Mouse (Mus musculus): ENCODE measurements at regions not wholly inside any gene's neighbourhood (a gene's known extent, or its start where the extent isn't known, plus 50 kb on each side); places are given as distances from the start of the nearest gene placed in this dataset.
A peak's percentile ranks its signal among the peaks of the same experiment; 100 is the strongest.

- Histone ChIP-seq H3K27me3 (ENCODE audit: control insufficient read depth, insufficient read depth, insufficient read length) (no peaks in the 10 kb centered on the region), H3K36me3 (ENCODE audit: control insufficient read depth, insufficient read depth) (no peaks in the 10 kb centered on the region), H3ac (ENCODE audit: control insufficient read depth, insufficient read length) (no peak overlapping the region), H3K79me2 (ENCODE audit: control insufficient read depth, insufficient read depth) (no peaks in the 10 kb centered on the region), H3K4me3 (no peak overlapping the region), H3K4me2 (ENCODE audit: low read depth) (peak overlapping the region; percentile 22)
- no peak for TF ChIP-seq MYOG (IDR thresholded peaks at IDR 0.05; ENCODE audit: control insufficient read depth in 1 of 3, insufficient read depth in 1 of 3, insufficient read length in 2 of 3, low read depth in 2 of 3)
- TF ChIP-seq TCF3 (IDR thresholded peaks at IDR 0.05; ENCODE audit: insufficient read length, low read depth) = no peak
- no peak for TF ChIP-seq USF1 (IDR thresholded peaks at IDR 0.05; ENCODE audit: low read depth)
- TF ChIP-seq E2F4 (IDR thresholded peaks at IDR 0.05; ENCODE audit: insufficient read depth) = no peak
- no peak for TF ChIP-seq POLR2A (IDR thresholded peaks at IDR 0.05; ENCODE audit: insufficient read length, low read depth)
- TF ChIP-seq REST (IDR thresholded peaks at IDR 0.05; ENCODE audit: insufficient read depth, insufficient read length) = no peak
- TF ChIP-seq CEBPB (IDR thresholded peaks at IDR 0.05; ENCODE audit: insufficient read depth, poor library complexity, severe bottlenecking) = no peak
- TF ChIP-seq MAX (IDR thresholded peaks at IDR 0.05; ENCODE audit: low read depth) = no peak
- no peak for TF ChIP-seq MYOD1 (IDR thresholded peaks at IDR 0.05; ENCODE audit: control insufficient read depth in 1 of 3, insufficient read length in 2 of 3, low read depth in 2 of 3)
- no peak for TF ChIP-seq POLR2AphosphoS2 (IDR thresholded peaks at IDR 0.05; ENCODE audit: insufficient read length, low read depth)
- TF ChIP-seq TCF12 (IDR thresholded peaks at IDR 0.05; ENCODE audit: insufficient read depth, poor library complexity, severe bottlenecking) = no peak
These were observed 401.9 kb upstream of the Btbd3 start for GRCm38 (mm10) chr2:137854494-137854893.

- TF ChIP-seq MAX (IDR thresholded peaks at IDR 0.05; ENCODE audit: low read depth) (no peak), MYOD1 (IDR thresholded peaks at IDR 0.05; ENCODE audit: control insufficient read depth in 1 of 3, insufficient read length in 2 of 3, low read depth in 2 of 3) (peak; percentile 4 to 58 (median 36))
- Histone ChIP-seq H3K27me3 (ENCODE audit: control insufficient read depth, insufficient read depth, insufficient read length) (no peaks in the 10 kb centered on the region), H3K36me3 (ENCODE audit: control insufficient read depth, insufficient read depth) (no peaks in the 10 kb centered on the region), H3ac (ENCODE audit: control insufficient read depth, insufficient read length) (no peak overlapping the region), H3K4me3 (no peak overlapping the region), H3K4me2 (ENCODE audit: low read depth) (peak overlapping the region; percentile 22), H3K79me2 (ENCODE audit: control insufficient read depth, insufficient read depth) (no peaks in the 10 kb centered on the region)
These were observed 402.7 kb upstream of the Btbd3 start for GRCm38 (mm10) chr2:137853399-137854259.

- H3K79me2 ChIP-seq (ENCODE audit: control insufficient read depth, insufficient read depth) = no peaks in the 10 kb centered on the region
- no peak overlapping the region for H3K4me2 ChIP-seq (ENCODE audit: low read depth)
- H3K36me3 ChIP-seq (ENCODE audit: control insufficient read depth, insufficient read depth) = no peaks in the 10 kb centered on the region
- no peaks in the 10 kb centered on the region for H3K27me3 ChIP-seq (ENCODE audit: control insufficient read depth, insufficient read depth, insufficient read length)
- TF ChIP-seq CEBPB (IDR thresholded peaks at IDR 0.05; ENCODE audit: insufficient read depth, poor library complexity, severe bottlenecking) (no peak), MYOD1 (IDR thresholded peaks at IDR 0.05; ENCODE audit: control insufficient read depth in 1 of 3, insufficient read length in 2 of 3, low read depth in 2 of 3) (no peak), TCF12 (IDR thresholded peaks at IDR 0.05; ENCODE audit: insufficient read depth, poor library complexity, severe bottlenecking) (no peak), MYOG (IDR thresholded peaks at IDR 0.05; ENCODE audit: control insufficient read depth in 1 of 3, insufficient read depth in 1 of 3, insufficient read length in 2 of 3, low read depth in 2 of 3) (no peak), TCF3 (IDR thresholded peaks at IDR 0.05; ENCODE audit: insufficient read length, low read depth) (no peak), REST (IDR thresholded peaks at IDR 0.05; ENCODE audit: insufficient read depth, insufficient read length) (no peak)
- H3ac ChIP-seq (ENCODE audit: control insufficient read depth, insufficient read length) = no peak overlapping the region
- H3K4me3 ChIP-seq = no peak overlapping the region
These were observed 408.5 kb upstream of the Btbd3 start for GRCm38 (mm10) chr2:137847901-137848300.

GRCm38 (mm10) chr2:137827814-137828374 lies 428.5 kb upstream of the Btbd3 start:
- H3K4me2 ChIP-seq (ENCODE audit: low read depth) = no peak overlapping the region
- TF ChIP-seq TCF3 (IDR thresholded peaks at IDR 0.05; ENCODE audit: insufficient read length, low read depth) (no peak), USF1 (IDR thresholded peaks at IDR 0.05; ENCODE audit: low read depth) (no peak), REST (IDR thresholded peaks at IDR 0.05; ENCODE audit: insufficient read depth, insufficient read length) (no peak), MYOG (IDR thresholded peaks at IDR 0.05; ENCODE audit: control insufficient read depth in 1 of 3, insufficient read depth in 1 of 3, insufficient read length in 2 of 3, low read depth in 2 of 3) (no peak), CEBPB (IDR thresholded peaks at IDR 0.05; ENCODE audit: insufficient read depth, poor library complexity, severe bottlenecking) (no peak), MAX (IDR thresholded peaks at IDR 0.05; ENCODE audit: low read depth) (no peak), TCF12 (IDR thresholded peaks at IDR 0.05; ENCODE audit: insufficient read depth, poor library complexity, severe bottlenecking) (no peak), MYOD1 (IDR thresholded peaks at IDR 0.05; ENCODE audit: control insufficient read depth in 1 of 3, insufficient read length in 2 of 3, low read depth in 2 of 3) (no peak), POLR2AphosphoS2 (IDR thresholded peaks at IDR 0.05; ENCODE audit: insufficient read length, low read depth) (no peak), POLR2A (IDR thresholded peaks at IDR 0.05; ENCODE audit: insufficient read length, low read depth) (no peak), E2F4 (IDR thresholded peaks at IDR 0.05; ENCODE audit: insufficient read depth) (no peak), SRF (IDR thresholded peaks at IDR 0.05; ENCODE audit: control insufficient read depth, insufficient read length, low read depth) (no peak)

More at GRCm38 (mm10) chr2:137827814-137828374, 428.5 kb upstream of the Btbd3 start:
- no peak overlapping the region for H3ac ChIP-seq (ENCODE audit: control insufficient read depth, insufficient read length)
- no peaks in the 10 kb centered on the region for H3K36me3 ChIP-seq (ENCODE audit: control insufficient read depth, insufficient read depth)
- no peaks in the 10 kb centered on the region for H3K27me3 ChIP-seq (ENCODE audit: control insufficient read depth, insufficient read depth, insufficient read length)
- H3K4me3 ChIP-seq = no peak overlapping the region
- no peaks in the 10 kb centered on the region for H3K79me2 ChIP-seq (ENCODE audit: control insufficient read depth, insufficient read depth)
